Mouse (Mus musculus): ENCODE data around the gene Bysl. TPM values are rescaled to one million over a fixed set of nuclear protein-coding genes. Genes with fewer than 3 reads are reported as not detected.
"Not testable (repeated sequence)": the region's sequence is repeated elsewhere in the genome, so short reads cannot be mapped to it uniquely, and the experiment has no call there.

Gene Bysl
- polyA plus RNA-seq, 1 experiment from 2014 or later = 9.9 TPM

GRCm38 (mm10) chr17:47599511-47600297 is 11.6 kb downstream of the Bysl start:
- Histone ChIP-seq H3K27me3 (replicated peaks; ENCODE audit: insufficient read depth, low read length) (no peaks in the 10 kb centered on the region), H3K9ac (replicated peaks; ENCODE audit: low read depth) (no peak overlapping the region), H3K36me3 (ENCODE audit: insufficient read depth, low read length) (0 out of 2 replicates have a peak, but pooled peaks cover 18% of the 10 kb centered on the region), H3K4me2 (replicated peaks; ENCODE audit: low read depth, low read length) (no peak overlapping the region), H3K9me3 (ENCODE audit: low read length) (no peaks in the 10 kb centered on the region), H3K4me1 (ENCODE audit: insufficient read depth, low read depth, low read length) (peaks cover 28% of the 10 kb centered on the region), H3K4me3 (ENCODE audit: low read depth, low read length) (no peak overlapping the region), H3K27ac (ENCODE audit: low read length) (peak overlapping the region; percentile 72)
- TF ChIP-seq EP300 (IDR thresholded peaks at IDR 0.05) (peak; percentile 59; the same call in 1 of the 2 replicates), CTCF (IDR thresholded peaks at IDR 0.05) (no peak)
- ATAC-seq (peak; percentile 41), DNase-seq (ENCODE audit: low spot score) (peak; percentile 63)
- 65% methylated on average over 11 of the region's 11 CpGs for WGBS

GRCm38 (mm10) chr17:47598580-47599304 is 12.6 kb downstream of the Bysl start:
- H3K4me3 ChIP-seq (ENCODE audit: low read depth, low read length); H3K27me3 ChIP-seq (replicated peaks; ENCODE audit: insufficient read depth, low read length); H3K4me2 ChIP-seq (replicated peaks; ENCODE audit: low read depth, low read length); ATAC-seq; H3K9me3 ChIP-seq (ENCODE audit: low read length); H3K9ac ChIP-seq (replicated peaks; ENCODE audit: low read depth); DNase-seq (ENCODE audit: low spot score): not testable (repeated sequence)
- H3K36me3 ChIP-seq (ENCODE audit: insufficient read depth, low read length) = 0 out of 2 replicates have a peak, but pooled peaks cover 14% of the 10 kb centered on the region
- H3K4me1 ChIP-seq (ENCODE audit: insufficient read depth, low read depth, low read length) = peaks cover 28% of the 10 kb centered on the region
- WGBS = 75% methylated on average over 10 of the region's 10 CpGs
- peak overlapping the region; percentile 38; the same call in 1 of the 2 replicates for H3K27ac ChIP-seq (ENCODE audit: low read length)

GRCm38 (mm10) chr17:47597838-47598579 is 13.3 kb downstream of the Bysl start:
- peak; percentile 77 for TF ChIP-seq EP300 (IDR thresholded peaks at IDR 0.05)
- TF ChIP-seq CTCF (IDR thresholded peaks at IDR 0.05) = peak; percentile 78
- H3K4me1 ChIP-seq (ENCODE audit: insufficient read depth, low read depth, low read length) = peaks cover 28% of the 10 kb centered on the region
- DNase-seq (ENCODE audit: low spot score) (peak; percentile 83), ATAC-seq (peak; percentile 19)
- H3K27ac ChIP-seq (ENCODE audit: low read length) = peak overlapping the region; percentile 94
- H3K9me3 ChIP-seq (ENCODE audit: low read length) = no peaks in the 10 kb centered on the region
- H3K4me3 ChIP-seq (ENCODE audit: low read depth, low read length) = no peak overlapping the region
- H3K27me3 ChIP-seq (replicated peaks; ENCODE audit: insufficient read depth, low read length) = no peaks in the 10 kb centered on the region
- no peak overlapping the region for H3K9ac ChIP-seq (replicated peaks; ENCODE audit: low read depth)
- WGBS = 18% methylated on average over 10 of the region's 10 CpGs
- H3K36me3 ChIP-seq (ENCODE audit: insufficient read depth, low read length) = 0 out of 2 replicates have a peak, but pooled peaks cover 12% of the 10 kb centered on the region
- peak overlapping the region; percentile 17; the same call in 1 of the 2 replicates for H3K4me2 ChIP-seq (replicated peaks; ENCODE audit: low read depth, low read length)

GRCm38 (mm10) chr17:47597261-47597660 is 14.0 kb downstream of the Bysl start:
- Histone ChIP-seq H3K36me3 (ENCODE audit: insufficient read depth, low read length) (0 out of 2 replicates have a peak, but pooled peaks cover 11% of the 10 kb centered on the region), H3K27ac (ENCODE audit: low read length) (peak overlapping the region; percentile 94), H3K4me2 (replicated peaks; ENCODE audit: low read depth, low read length) (peak overlapping the region; percentile 17; the same call in 1 of the 2 replicates), H3K4me3 (ENCODE audit: low read depth, low read length) (no peak overlapping the region), H3K9ac (replicated peaks; ENCODE audit: low read depth) (0 out of 2 replicates have a peak overlapping the region, but pooled peaks have one; percentile 6), H3K4me1 (ENCODE audit: insufficient read depth, low read depth, low read length) (peaks cover 28% of the 10 kb centered on the region), H3K27me3 (replicated peaks; ENCODE audit: insufficient read depth, low read length) (no peaks in the 10 kb centered on the region), H3K9me3 (ENCODE audit: low read length) (no peaks in the 10 kb centered on the region)
- no peak for ATAC-seq
- 54% methylated on average over 13 of the region's 13 CpGs for WGBS
- TF ChIP-seq CTCF (IDR thresholded peaks at IDR 0.05) (no peak), EP300 (IDR thresholded peaks at IDR 0.05) (no peak)
- DNase-seq (ENCODE audit: low spot score) = peak; percentile 32

- ATAC-seq (no peak), DNase-seq (ENCODE audit: low spot score) (no peak)
- TF ChIP-seq CTCF (IDR thresholded peaks at IDR 0.05) (no peak), EP300 (IDR thresholded peaks at IDR 0.05) (no peak)
- Histone ChIP-seq H3K36me3 (ENCODE audit: insufficient read depth, low read length) (0 out of 2 replicates have a peak, but pooled peaks cover 6% of the 10 kb centered on the region), H3K9me3 (ENCODE audit: low read length) (no peaks in the 10 kb centered on the region), H3K27ac (ENCODE audit: low read length) (peak overlapping the region; percentile 94), H3K4me2 (replicated peaks; ENCODE audit: low read depth, low read length) (0 out of 2 replicates have a peak overlapping the region, but pooled peaks have one; percentile 17), H3K4me3 (ENCODE audit: low read depth, low read length) (no peak overlapping the region), H3K9ac (replicated peaks; ENCODE audit: low read depth) (0 out of 2 replicates have a peak overlapping the region, but pooled peaks have one; percentile 6), H3K4me1 (ENCODE audit: insufficient read depth, low read depth, low read length) (peaks cover 28% of the 10 kb centered on the region), H3K27me3 (replicated peaks; ENCODE audit: insufficient read depth, low read length) (no peaks in the 10 kb centered on the region)
- WGBS = 44% methylated on average over 5 of the region's 5 CpGs
Observed at GRCm38 (mm10) chr17:47596839-47597164, 14.5 kb downstream of the Bysl start.
